In the genomic region with DNA sequence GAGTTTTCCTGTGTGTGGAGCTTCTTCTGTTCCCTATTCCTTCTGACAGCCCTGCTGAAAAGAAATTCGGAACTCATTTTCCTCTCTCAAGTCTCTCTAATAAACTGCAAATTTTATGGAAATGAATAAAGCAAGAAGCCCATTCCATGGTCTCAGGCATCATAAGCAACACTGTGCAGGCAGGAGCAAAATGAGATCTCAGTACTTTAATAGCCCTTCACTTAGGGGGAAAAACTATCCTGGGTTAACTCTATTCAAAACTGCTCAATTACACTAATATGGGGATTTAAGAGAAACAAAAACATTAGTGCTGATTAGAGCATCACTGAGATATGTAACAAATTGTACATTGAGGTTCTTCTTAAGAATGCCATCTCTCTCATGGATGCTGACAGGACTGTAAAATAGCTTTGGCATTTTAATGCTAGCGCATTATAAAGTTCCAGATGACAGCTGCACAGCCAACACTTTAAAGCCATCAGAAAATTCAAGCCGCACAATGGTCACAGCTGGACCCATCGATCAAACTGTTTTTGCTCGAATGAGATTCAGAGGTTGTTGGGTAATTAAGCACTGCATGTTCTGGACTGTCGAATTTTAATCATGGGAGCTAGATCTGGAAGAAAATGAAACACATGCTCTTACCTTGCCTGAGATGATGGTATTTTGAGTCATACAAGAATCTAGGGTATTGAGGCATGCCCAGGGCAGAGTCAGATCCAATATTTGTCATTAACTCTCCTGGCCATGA, we compare ENCODE assay signal across 19 mouse cellular contexts. TPM values are rescaled to one million over a fixed set of nuclear protein-coding genes. Genes with fewer than 3 reads are reported as not detected.
DNase-seq lines count a peak whose midpoint lies in the region; ATAC-seq and TF ChIP-seq lines count a peak whose summit lies in the region.
"Had no signal": no experiment of that assay in that cellular context is flagged by ENCODE, and none has a peak within 500 bp of the region (broad histone marks: within the 10 kb centered on the region; RNA-seq: fewer than 3 reads in every experiment).

No protein-coding gene starts in this region.

- H3K4me2 ChIP-seq in embryonic facial prominence, embryonic 14.5 days (ENCODE audit: low read depth, low read length), result no peak overlapping the region
- H3K4me2 ChIP-seq in neural tube, embryonic 12.5 days (replicated peaks), result no peak overlapping the region
- H3K4me2 ChIP-seq in hindbrain, embryonic 11.5 days (replicated peaks; ENCODE audit: low read depth, low read length), result no peak overlapping the region
- H3K4me2 ChIP-seq in myocyte (ENCODE audit: low read depth), result peak overlapping the region; percentile 69
- H3K4me2 ChIP-seq: kidney, embryonic 15.5 days had no signal

- no peak overlapping the region for H3K9ac ChIP-seq in embryonic facial prominence, embryonic 14.5 days (ENCODE audit: low read depth, low read length)
- H3K9ac ChIP-seq in neural tube, embryonic 12.5 days, result no peak overlapping the region
- H3K9ac ChIP-seq in hindbrain, embryonic 11.5 days (ENCODE audit: low read depth, low read length), result no peak overlapping the region
- H3K9ac ChIP-seq: kidney, embryonic 15.5 days had no signal

- 65% methylated on average over 6 of the region's 6 CpGs for WGBS in embryonic facial prominence, embryonic 14.5 days
- WGBS in embryonic facial prominence, embryonic 10.5 days, result 84% methylated on average over 6 of the region's 6 CpGs
- WGBS in neural tube, embryonic 12.5 days, result 53% methylated on average over 6 of the region's 6 CpGs
- WGBS in hindbrain, embryonic 11.5 days, result 47% methylated on average over 6 of the region's 6 CpGs

- no peaks in the 10 kb centered on the region for H3K79me2 ChIP-seq in myocyte (ENCODE audit: control insufficient read depth, insufficient read depth)

- H3K36me3 ChIP-seq in embryonic facial prominence, embryonic 14.5 days (ENCODE audit: control insufficient read depth, insufficient read depth, low read length), result no peaks in the 10 kb centered on the region
- H3K36me3 ChIP-seq in embryonic facial prominence, embryonic 10.5 days (replicated peaks), result no peaks in the 10 kb centered on the region
- no peaks in the 10 kb centered on the region for H3K36me3 ChIP-seq in neural tube, embryonic 12.5 days
- no peaks in the 10 kb centered on the region for H3K36me3 ChIP-seq in hindbrain, embryonic 11.5 days (ENCODE audit: control insufficient read depth, insufficient read depth, low read length)
- H3K36me3 ChIP-seq in myocyte (ENCODE audit: control insufficient read depth, insufficient read depth), result no peaks in the 10 kb centered on the region
- H3K36me3 ChIP-seq: kidney, embryonic 15.5 days; midbrain, embryonic 10.5 days had no signal

- peak; percentile 67; the same call in 1 of the 2 replicates for ATAC-seq in embryonic facial prominence, embryonic 14.5 days (ENCODE audit: low read depth)
- peak; percentile 65; the same call in 1 of the 2 replicates for ATAC-seq in neural tube, embryonic 12.5 days (ENCODE audit: low FRiP score, low read depth)
- ATAC-seq in hindbrain, embryonic 11.5 days (ENCODE audit: low FRiP score), result peak; percentile 80
- ATAC-seq: inflammation-experienced regulatory T-cells, adult 6 months; Patski had no signal

- no peak overlapping the region for H3ac ChIP-seq in myocyte (ENCODE audit: control insufficient read depth, insufficient read length)

- TF ChIP-seq POLR2A in myocyte (IDR thresholded peaks at IDR 0.05; ENCODE audit: insufficient read length, low read depth), result no peak

- 0 out of 2 replicates have a peak, but pooled peaks cover 3% of the 10 kb centered on the region for H3K4me1 ChIP-seq in embryonic facial prominence, embryonic 14.5 days (ENCODE audit: control insufficient read depth, insufficient read depth, low read length)
- H3K4me1 ChIP-seq in embryonic facial prominence, embryonic 10.5 days, result no peaks in the 10 kb centered on the region
- H3K4me1 ChIP-seq in neural tube, embryonic 12.5 days, result no peaks in the 10 kb centered on the region
- H3K4me1 ChIP-seq in hindbrain, embryonic 11.5 days (replicated peaks; ENCODE audit: control insufficient read depth, insufficient read depth, low read length), result no peaks in the 10 kb centered on the region

- peak; percentile 83 for DNase-seq in embryonic facial prominence, embryonic 14.5 days (ENCODE audit: low spot score)
- no peak for DNase-seq in embryonic facial prominence, embryonic 10.5 days (ENCODE audit: low spot score)
- no peak for DNase-seq in neural tube, embryonic 10.5 days (ENCODE audit: extremely low spot score, low spot score)
- peak; percentile 64 for DNase-seq in hindbrain, embryonic 11.5 days (ENCODE audit: low spot score)
- no peak for DNase-seq in left cerebral cortex, adult 8-10 months (ENCODE audit: low spot score in 2 of 2)
- DNase-seq in left cerebral cortex, adult 11 months (ENCODE audit: low spot score), result no peak
- DNase-seq: cerebellum, adult 9-10 months; heart, adult 11 months; lung, postnatal 14 days; right cerebral cortex, adult 18-20 months; thymus, adult 2 months had no signal

- no peak overlapping the region for H3K4me3 ChIP-seq in embryonic facial prominence, embryonic 14.5 days (ENCODE audit: low read depth, low read length)
- H3K4me3 ChIP-seq in embryonic facial prominence, embryonic 10.5 days, result no peak overlapping the region
- H3K4me3 ChIP-seq in neural tube, embryonic 12.5 days, result no peak overlapping the region
- H3K4me3 ChIP-seq in hindbrain, embryonic 11.5 days (ENCODE audit: low read depth, low read length), result no peak overlapping the region
- no peak overlapping the region for H3K4me3 ChIP-seq in myocyte
- H3K4me3 ChIP-seq: erythroblast, embryonic 14.5 days; kidney, embryonic 15.5 days; layer of hippocampus, adult 2 months; midbrain, embryonic 10.5 days had no signal

- H3K27ac ChIP-seq in embryonic facial prominence, embryonic 14.5 days (replicated peaks; ENCODE audit: low read depth, low read length), result peak overlapping the region; percentile 39; the same call in 1 of the 2 replicates
- H3K27ac ChIP-seq in embryonic facial prominence, embryonic 10.5 days (replicated peaks), result no peak overlapping the region
- H3K27ac ChIP-seq in neural tube, embryonic 12.5 days, result no peak overlapping the region
- H3K27ac ChIP-seq in hindbrain, embryonic 11.5 days (ENCODE audit: low read depth, low read length), result peak overlapping the region; percentile 5; the same call in 1 of the 2 replicates
- H3K27ac ChIP-seq: kidney, embryonic 15.5 days; layer of hippocampus, adult 2 months; midbrain, embryonic 10.5 days had no signal

- no peaks in the 10 kb centered on the region for H3K27me3 ChIP-seq in embryonic facial prominence, embryonic 14.5 days (replicated peaks; ENCODE audit: control insufficient read depth, insufficient read depth, low read length)
- no peaks in the 10 kb centered on the region for H3K27me3 ChIP-seq in embryonic facial prominence, embryonic 10.5 days (replicated peaks; ENCODE audit: low read depth, poor library complexity, severe bottlenecking)
- H3K27me3 ChIP-seq in neural tube, embryonic 12.5 days (replicated peaks), result no peaks in the 10 kb centered on the region
- H3K27me3 ChIP-seq in hindbrain, embryonic 11.5 days (ENCODE audit: control insufficient read depth, insufficient read depth, low read length), result no peaks in the 10 kb centered on the region
- no peaks in the 10 kb centered on the region for H3K27me3 ChIP-seq in myocyte (ENCODE audit: control insufficient read depth, insufficient read depth, insufficient read length)
- H3K27me3 ChIP-seq: kidney, embryonic 15.5 days had no signal

- H3K9me3 ChIP-seq in embryonic facial prominence, embryonic 14.5 days (ENCODE audit: control insufficient read depth, low read length), result no peaks in the 10 kb centered on the region
- H3K9me3 ChIP-seq in embryonic facial prominence, embryonic 10.5 days, result no peaks in the 10 kb centered on the region
- H3K9me3 ChIP-seq in neural tube, embryonic 12.5 days, result no peaks in the 10 kb centered on the region
- H3K9me3 ChIP-seq in hindbrain, embryonic 11.5 days (ENCODE audit: control insufficient read depth, low read length), result no peaks in the 10 kb centered on the region
- H3K9me3 ChIP-seq: kidney, embryonic 15.5 days; midbrain, embryonic 10.5 days had no signal

TF ChIP-seq in myocyte, 11 proteins besides CTCF, POLR2A, EP300 and RAD21:
- TF ChIP-seq MAX (IDR thresholded peaks at IDR 0.05; ENCODE audit: low read depth) (peak; percentile 45), SRF (IDR thresholded peaks at IDR 0.05; ENCODE audit: control insufficient read depth, insufficient read length, low read depth) (no peak), REST (IDR thresholded peaks at IDR 0.05; ENCODE audit: insufficient read depth, insufficient read length) (no peak), MYOD1 (IDR thresholded peaks at IDR 0.05; ENCODE audit: control insufficient read depth in 1 of 3, insufficient read length in 2 of 3, low read depth in 2 of 3) (peak; percentile 52 to 97 (median 96)), E2F4 (IDR thresholded peaks at IDR 0.05; ENCODE audit: insufficient read depth) (no peak), POLR2AphosphoS2 (IDR thresholded peaks at IDR 0.05; ENCODE audit: insufficient read length, low read depth) (no peak), TCF3 (IDR thresholded peaks at IDR 0.05; ENCODE audit: insufficient read length, low read depth) (peak; percentile 54), MYOG (IDR thresholded peaks at IDR 0.05; ENCODE audit: control insufficient read depth in 1 of 3, insufficient read depth in 1 of 3, insufficient read length in 2 of 3, low read depth in 2 of 3) (peak in 2 of 3 experiments; percentile 38 to 73), TCF12 (IDR thresholded peaks at IDR 0.05; ENCODE audit: insufficient read depth, poor library complexity, severe bottlenecking) (peak; percentile 81), USF1 (IDR thresholded peaks at IDR 0.05; ENCODE audit: low read depth) (no peak), CEBPB (IDR thresholded peaks at IDR 0.05; ENCODE audit: insufficient read depth, poor library complexity, severe bottlenecking) (0 out of 2 replicates have a peak, but pooled peaks have one; percentile 16)

RNA-seq across cellular contexts. Expression of a gene that starts 21.9 kb away (rescaled TPM):
- 12.7 and 13.3 TPM in 2 replicates for polyA plus RNA-seq in embryonic facial prominence, embryonic 14.5 days (2014; fragmentation: Nextera tagmentation; extraction: Ambion mirVana)
- 3.2 and 5.3 TPM in 2 replicates for polyA plus RNA-seq in embryonic facial prominence, embryonic 10.5 days (2016; fragmentation: Nextera tagmentation; extraction: Ambion mirVana)
- 9.6 and 10.4 TPM in 2 replicates for polyA plus RNA-seq in neural tube, embryonic 12.5 days (2016; fragmentation: Nextera tagmentation; extraction: Ambion mirVana)
- polyA plus RNA-seq in hindbrain, embryonic 11.5 days (2014; fragmentation: Nextera tagmentation; extraction: Ambion mirVana), result 10.4 and 11.2 TPM in 2 replicates
- 2.9 TPM for polyA plus RNA-seq in myocyte (2012; fragmentation: generic; extraction: Trizol)
- total RNA-seq in left cerebral cortex, adult 8-10 months (2022), result 10 to 100 TPM; 19.8 to 24.9 (median 22.2) TPM

Comparison
In these comparisons a context has a peak if more than half of its experiments do, and no peak if none do; other contexts are left out.
1. DNase-seq: peak in embryonic facial prominence, embryonic 14.5 days (single experiment) and hindbrain, embryonic 11.5 days (single experiment); none in embryonic facial prominence, embryonic 10.5 days (single experiment), neural tube, embryonic 10.5 days (single experiment), left cerebral cortex, adult 8-10 months (0 of 2) and left cerebral cortex, adult 11 months (single experiment).
2. H3K27ac ChIP-seq: peak in embryonic facial prominence, embryonic 14.5 days (single experiment) and hindbrain, embryonic 11.5 days (single experiment); none in embryonic facial prominence, embryonic 10.5 days (single experiment) and neural tube, embryonic 12.5 days (single experiment).
3. Peak in every context shown above with its lines, with median percentiles within 50 percentile points of each other: ATAC-seq.